ENCODE assay signal across 16 mouse cellular contexts in the genomic region with DNA sequence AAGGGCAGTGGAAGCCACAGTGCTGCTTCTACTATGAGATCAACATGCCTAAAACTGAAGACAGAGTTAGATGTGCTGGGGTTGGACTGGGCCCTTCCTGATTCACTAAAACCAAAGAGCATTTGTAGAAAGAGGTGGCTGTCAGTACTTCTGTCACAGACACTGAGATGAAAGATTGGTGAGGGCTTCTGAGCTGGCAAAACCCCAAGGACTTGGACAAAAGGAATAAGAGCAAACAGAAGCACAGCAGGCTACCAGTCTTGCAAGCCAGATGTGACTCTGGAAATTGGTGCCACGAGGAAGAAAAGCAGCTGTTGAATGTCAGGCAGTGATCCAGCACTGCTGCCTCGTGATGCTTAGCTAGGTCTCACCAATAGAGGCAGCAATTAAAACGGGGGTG. TPM values are rescaled to one million over a fixed set of nuclear protein-coding genes. Genes with fewer than 3 reads are reported as not detected.
DNase-seq lines count a peak whose midpoint lies in the region; ATAC-seq and TF ChIP-seq lines count a peak whose summit lies in the region.
"Had no signal": no experiment of that assay in that cellular context is flagged by ENCODE, and none has a peak within 500 bp of the region (broad histone marks: within the 10 kb centered on the region; RNA-seq: fewer than 3 reads in every experiment).

No protein-coding gene starts in this region.

- no peak overlapping the region for H3K9ac ChIP-seq in embryonic facial prominence, embryonic 14.5 days (ENCODE audit: low read depth, low read length)
- no peak overlapping the region for H3K9ac ChIP-seq in kidney, postnatal 0 days (ENCODE audit: low read depth, low read length)
- no peak overlapping the region for H3K9ac ChIP-seq in hindbrain, embryonic 12.5 days
- H3K9ac ChIP-seq: embryonic facial prominence, embryonic 12.5 days had no signal

- no peak for TF ChIP-seq CTCF in kidney, postnatal 0 days (IDR thresholded peaks at IDR 0.05; ENCODE audit: low read depth)

- WGBS in embryonic facial prominence, embryonic 14.5 days: 14% methylated on average over 3 of the region's 3 CpGs
- WGBS in embryonic facial prominence, embryonic 10.5 days: 28% methylated on average over 3 of the region's 3 CpGs
- WGBS in kidney, postnatal 0 days: 4% methylated on average over 3 of the region's 3 CpGs
- 10% methylated on average over 3 of the region's 3 CpGs for WGBS in hindbrain, embryonic 12.5 days

- peak; percentile 48 for DNase-seq in embryonic facial prominence, embryonic 14.5 days (ENCODE audit: low spot score)
- no peak for DNase-seq in embryonic facial prominence, embryonic 10.5 days (ENCODE audit: low spot score)
- DNase-seq in layer of hippocampus, adult 11-12 months (ENCODE audit: low spot score): peak; percentile 12
- DNase-seq in layer of hippocampus, postnatal 14 days (ENCODE audit: low spot score in 2 of 2): no peak
- DNase-seq in kidney, postnatal 0 days (ENCODE audit: low spot score): peak; percentile 40
- peak; percentile 65 for DNase-seq in lung, postnatal 14 days
- no peak for DNase-seq in urinary bladder, postnatal 25 days (ENCODE audit: low spot score)
- DNase-seq: cerebellum, postnatal 14 days; retina, postnatal 1 day; thymus, postnatal 14 days had no signal

- no peak overlapping the region for H3K27ac ChIP-seq in embryonic facial prominence, embryonic 14.5 days (replicated peaks; ENCODE audit: low read depth, low read length)
- H3K27ac ChIP-seq in embryonic facial prominence, embryonic 10.5 days (replicated peaks): no peak overlapping the region
- H3K27ac ChIP-seq in kidney, postnatal 0 days: no peak overlapping the region
- no peak overlapping the region for H3K27ac ChIP-seq in hindbrain, embryonic 12.5 days
- H3K27ac ChIP-seq: embryonic facial prominence, embryonic 12.5 days had no signal

- H3K4me2 ChIP-seq in embryonic facial prominence, embryonic 14.5 days (ENCODE audit: low read depth, low read length): no peak overlapping the region
- H3K4me2 ChIP-seq in kidney, postnatal 0 days (ENCODE audit: low read length): no peak overlapping the region
- H3K4me2 ChIP-seq in hindbrain, embryonic 12.5 days (replicated peaks): no peak overlapping the region
- H3K4me2 ChIP-seq: embryonic facial prominence, embryonic 12.5 days had no signal

- ATAC-seq in embryonic facial prominence, embryonic 14.5 days (ENCODE audit: low read depth): no peak
- no peak for ATAC-seq in kidney, postnatal 0 days (replicated peaks; ENCODE audit: low FRiP score, low read depth)
- no peak for ATAC-seq in hindbrain, embryonic 12.5 days (ENCODE audit: low FRiP score)
- ATAC-seq: forebrain, embryonic 16.5 days; hindbrain, embryonic 16.5 days had no signal

- H3K9me3 ChIP-seq in embryonic facial prominence, embryonic 14.5 days (ENCODE audit: control insufficient read depth, low read length): peaks cover 5% of the 10 kb centered on the region; the same call in 1 of the 2 replicates
- H3K9me3 ChIP-seq in embryonic facial prominence, embryonic 10.5 days: peaks cover 5% of the 10 kb centered on the region; the same call in 1 of the 2 replicates
- no peaks in the 10 kb centered on the region for H3K9me3 ChIP-seq in kidney, postnatal 0 days (replicated peaks; ENCODE audit: low read length)
- no peaks in the 10 kb centered on the region; the same call in 1 of the 2 replicates for H3K9me3 ChIP-seq in hindbrain, embryonic 12.5 days (replicated peaks)
- H3K9me3 ChIP-seq: embryonic facial prominence, embryonic 12.5 days had no signal

- H3K36me3 ChIP-seq in embryonic facial prominence, embryonic 14.5 days (ENCODE audit: control insufficient read depth, insufficient read depth, low read length): no peaks in the 10 kb centered on the region
- no peaks in the 10 kb centered on the region for H3K36me3 ChIP-seq in embryonic facial prominence, embryonic 10.5 days (replicated peaks)
- H3K36me3 ChIP-seq in kidney, postnatal 0 days (ENCODE audit: insufficient read depth, low read length): no peaks in the 10 kb centered on the region
- H3K36me3 ChIP-seq in hindbrain, embryonic 12.5 days: no peaks in the 10 kb centered on the region
- H3K36me3 ChIP-seq: embryonic facial prominence, embryonic 12.5 days had no signal

- no peak overlapping the region for H3K4me3 ChIP-seq in embryonic facial prominence, embryonic 14.5 days (ENCODE audit: low read depth, low read length)
- H3K4me3 ChIP-seq in embryonic facial prominence, embryonic 10.5 days: no peak overlapping the region
- no peak overlapping the region for H3K4me3 ChIP-seq in kidney, postnatal 0 days (replicated peaks; ENCODE audit: low read depth, low read length)
- H3K4me3 ChIP-seq in hindbrain, embryonic 12.5 days: no peak overlapping the region
- H3K4me3 ChIP-seq: embryonic facial prominence, embryonic 12.5 days had no signal

- H3K4me1 ChIP-seq in embryonic facial prominence, embryonic 14.5 days (ENCODE audit: control insufficient read depth, insufficient read depth, low read length): no peaks in the 10 kb centered on the region; the same call in 1 of the 2 replicates
- no peaks in the 10 kb centered on the region for H3K4me1 ChIP-seq in embryonic facial prominence, embryonic 10.5 days
- H3K4me1 ChIP-seq in kidney, postnatal 0 days (replicated peaks; ENCODE audit: insufficient read depth, low read length): no peaks in the 10 kb centered on the region
- no peaks in the 10 kb centered on the region for H3K4me1 ChIP-seq in hindbrain, embryonic 12.5 days
- H3K4me1 ChIP-seq: embryonic facial prominence, embryonic 12.5 days had no signal

- H3K27me3 ChIP-seq in embryonic facial prominence, embryonic 14.5 days (replicated peaks; ENCODE audit: control insufficient read depth, insufficient read depth, low read length): no peaks in the 10 kb centered on the region
- H3K27me3 ChIP-seq in embryonic facial prominence, embryonic 10.5 days (replicated peaks; ENCODE audit: low read depth, poor library complexity, severe bottlenecking): no peaks in the 10 kb centered on the region
- no peaks in the 10 kb centered on the region for H3K27me3 ChIP-seq in kidney, postnatal 0 days (ENCODE audit: insufficient read depth, low read length)
- no peaks in the 10 kb centered on the region for H3K27me3 ChIP-seq in hindbrain, embryonic 12.5 days
- H3K27me3 ChIP-seq: embryonic facial prominence, embryonic 12.5 days had no signal

RNA-seq across cellular contexts. Expression of gene Fmod, which starts 48.2 kb away (rescaled TPM):
- polyA plus RNA-seq in embryonic facial prominence, embryonic 14.5 days (2014; fragmentation: Nextera tagmentation; extraction: Ambion mirVana): 40.8 and 44.2 TPM in 2 replicates
- 2.0 and 2.2 TPM in 2 replicates for polyA plus RNA-seq in embryonic facial prominence, embryonic 10.5 days (2016; fragmentation: Nextera tagmentation; extraction: Ambion mirVana)
- 1 to 10 TPM; 3.3 to 4.5 TPM for total RNA-seq in layer of hippocampus, postnatal 14 days (2021)
- 7.8 and 9.4 TPM in 2 replicates for polyA plus RNA-seq in kidney, postnatal 0 days (2015; fragmentation: Nextera tagmentation; extraction: Ambion mirVana)
- 12.7 and 19.8 TPM in 2 replicates for polyA plus RNA-seq in hindbrain, embryonic 12.5 days (2016; fragmentation: Nextera tagmentation; extraction: Ambion mirVana)
- total RNA-seq: granulocyte monocyte progenitor cell, adult 5-6 weeks; megakaryocyte-erythroid progenitor cell, adult 5-6 weeks had no signal

Comparison
In these comparisons a context has a peak if more than half of its experiments do, and no peak if none do; other contexts are left out.
1. DNase-seq: peak in embryonic facial prominence, embryonic 14.5 days (single experiment), layer of hippocampus, adult 11-12 months (single experiment), kidney, postnatal 0 days (single experiment) and lung, postnatal 14 days (single experiment); none in embryonic facial prominence, embryonic 10.5 days (single experiment), layer of hippocampus, postnatal 14 days (0 of 2) and urinary bladder, postnatal 25 days (single experiment).